Mouse (Mus musculus): Measurements from ENCODE around the gene Slu7.
A peak's percentile ranks its signal among the peaks of the same experiment; 100 is the strongest.

Slu7 gene

GRCm38 (mm10) chr11:43425166-43425709 lies 8.3 kb upstream of the Slu7 start:
- no peak for DNase-seq (ENCODE audit: low spot score)

GRCm38 (mm10) chr11:43425824-43426413 lies 7.6 kb upstream of the Slu7 start, which contains the start of gene Pttg1:
Pttg1 (minus strand) TSS chr11:43426251.
- peak; percentile 34 for DNase-seq (ENCODE audit: low spot score)

- no peak for DNase-seq (ENCODE audit: low spot score)
Observed at GRCm38 (mm10) chr11:43426414-43426884, 7.1 kb upstream of the Slu7 start.

GRCm38 (mm10) chr11:43434024-43434407 lies 472 bp downstream of the Slu7 start:
- no peak for DNase-seq (ENCODE audit: low spot score)

- no peak for DNase-seq (ENCODE audit: low spot score)
Observed at GRCm38 (mm10) chr11:43441121-43441520, 7.6 kb downstream of the Slu7 start.

- no peak for DNase-seq (ENCODE audit: low spot score)
Observed at GRCm38 (mm10) chr11:43443183-43443582, 9.6 kb downstream of the Slu7 start.

GRCm38 (mm10) chr11:43449916-43450315 lies 16.4 kb downstream of the Slu7 start:
- no peak for DNase-seq (ENCODE audit: low spot score)

- DNase-seq (ENCODE audit: low spot score) = no peak
Observed at GRCm38 (mm10) chr11:43451322-43451721, 17.8 kb downstream of the Slu7 start.

- DNase-seq (ENCODE audit: low spot score) = no peak
Observed at GRCm38 (mm10) chr11:43452266-43452665, 18.7 kb downstream of the Slu7 start.

GRCm38 (mm10) chr11:43463204-43463603 lies 29.7 kb downstream of the Slu7 start:
- DNase-seq (ENCODE audit: low spot score) = no peak

- no peak for DNase-seq (ENCODE audit: low spot score)
Observed at GRCm38 (mm10) chr11:43470118-43470517, 36.6 kb downstream of the Slu7 start.

- DNase-seq (ENCODE audit: low spot score) = no peak
Observed at GRCm38 (mm10) chr11:43470881-43471820, 37.6 kb downstream of the Slu7 start.

- no peak for DNase-seq (ENCODE audit: low spot score)
Observed at GRCm38 (mm10) chr11:43473115-43473514, 39.6 kb downstream of the Slu7 start.

- no peak for DNase-seq (ENCODE audit: low spot score)
Observed at GRCm38 (mm10) chr11:43473635-43474224, 40.2 kb downstream of the Slu7 start.

- no peak for DNase-seq (ENCODE audit: low spot score)
Observed at GRCm38 (mm10) chr11:43474225-43474774, 40.8 kb downstream of the Slu7 start, which contains the start of gene C1qtnf2. C1qtnf2 (plus strand) TSS chr11:43474276.

GRCm38 (mm10) chr11:43479376-43479775 lies 45.8 kb downstream of the Slu7 start:
- DNase-seq (ENCODE audit: low spot score) = no peak

GRCm38 (mm10) chr11:43480561-43480960 lies 47.0 kb downstream of the Slu7 start:
- no peak for DNase-seq (ENCODE audit: low spot score)

GRCm38 (mm10) chr11:43481672-43482522 lies 48.4 kb downstream of the Slu7 start:
- no peak for DNase-seq (ENCODE audit: low spot score)

- no peak for DNase-seq (ENCODE audit: low spot score)
Observed at GRCm38 (mm10) chr11:43483122-43483792, 49.7 kb downstream of the Slu7 start.

GRCm38 (mm10) chr11:43484057-43484456 lies 50.5 kb downstream of the Slu7 start:
- no peak for DNase-seq (ENCODE audit: low spot score)

- no peak for DNase-seq (ENCODE audit: low spot score)
Observed at GRCm38 (mm10) chr11:43484652-43485051, 51.1 kb downstream of the Slu7 start.

All from urinary bladder, postnatal 10 days (tissue).